Mouse (Mus musculus) heart, adult 2 months (tissue): Measurements from ENCODE around the gene Pdzrn3. TPM values are rescaled to one million over a fixed set of nuclear protein-coding genes. Genes with fewer than 3 reads are reported as not detected.

Source experiments
- DNase-seq, 2 experiments: peaks; one replicate each; pipeline ENCODE4 v3.0.0; 2021
- H3K27ac ChIP-seq: fragments of 200-600 bp; 2 replicates; pipeline ENCODE4 v1.8.1; 2022
- H3K27me3 ChIP-seq: fragments of 200-500 bp; 2 replicates; pipeline ENCODE4 v1.6.1; 2012; ENCODE audit warnings: mild to moderate bottlenecking, low read length, inconsistent platforms, mixed read lengths; ENCODE audit not compliant: control insufficient read depth, insufficient read depth
- H3K36me3 ChIP-seq: fragments of 200-500 bp; 2 replicates; pipeline ENCODE4 v1.6.1; 2012; ENCODE audit warnings: low read length, inconsistent platforms; ENCODE audit not compliant: control insufficient read depth, insufficient read depth
- H3K4me1 ChIP-seq: fragments of 200-500 bp; 2 replicates; pipeline ENCODE4 v1.6.1; 2011; ENCODE audit warnings: low read length; ENCODE audit not compliant: control insufficient read depth, insufficient read depth
- H3K4me3 ChIP-seq: fragments of 200-600 bp; 2 replicates; pipeline ENCODE4 v1.8.1; 2022
- H3K79me2 ChIP-seq: fragments of 200-500 bp; replicated peaks from 2 replicates; pipeline ENCODE4 v1.6.1; 2012; ENCODE audit warnings: mild to moderate bottlenecking, inconsistent platforms, low read length, moderate library complexity, mixed read lengths; ENCODE audit not compliant: control insufficient read depth, insufficient read depth
- H3K9ac ChIP-seq: fragments of 200-500 bp; 2 replicates; pipeline ENCODE4 v1.6.1; 2012; ENCODE audit warnings: low read depth, mild to moderate bottlenecking, control low read depth, inconsistent platforms, low read length, mixed read lengths
- CTCF ChIP-seq: fragments of 200-600 bp; IDR thresholded peaks from 2 replicates; pipeline ENCODE4 v1.8.1; 2022; ENCODE audit warnings: antibody characterized with exemption, mild to moderate bottlenecking, moderate library complexity
- EP300 ChIP-seq: fragments of 200-500 bp; IDR thresholded peaks from 2 replicates; pipeline ENCODE4 v1.6.1; 2011; ENCODE audit warnings: low read depth, low read length, control low read depth; ENCODE audit not compliant: insufficient read depth
- POLR2A ChIP-seq: fragments of 200-500 bp; IDR thresholded peaks from 2 replicates; pipeline ENCODE4 v1.6.1; 2011; ENCODE audit warnings: mild to moderate bottlenecking, low read depth, low read length, control low read depth; ENCODE audit not compliant: insufficient read depth
- WGBS: fragments of 180-500 bp; shearing (Covaris S2); methylation state at CpG from one replicate; pipeline ENCODE4 v1.1.7; 2018; 5-methylcytosine and 5-hydroxymethylcytosine counted together
- intact Hi-C: fragments of 180-260 bp; cut with DNase I; formaldehyde crosslinking; loops from one replicate; pipeline ENCODE4 v1.15.1; 2025
- polyA plus RNA-seq: library from polyadenylated mRNA; depleted of rRNA; stranded (reverse); fragments of >200 nt; gene quantifications from 2 replicates; pipeline ENCODE4 v1.2.3, GENCODE M21; 2012
- total RNA-seq, 2 experiments: library from RNA; stranded (reverse); gene quantifications; 2 replicates each; pipeline ENCODE4 v1.2.3; 2021

The Pdzrn3 gene
- total and polyA plus RNA-seq, 3 experiments, result 19.3 to 32.2 (median 28.7) TPM

GRCm38 (mm10) chr6:101184103-101184785, 193.5 kb downstream of the Pdzrn3 start:
- no peaks in the 10 kb centered on the region for H3K27me3 ChIP-seq
- TF ChIP-seq EP300 (no peak), CTCF (no peak), POLR2A (no peak)
- intact Hi-C loops, result no loop called here
- H3K36me3 ChIP-seq, result no peaks in the 10 kb centered on the region
- H3K9ac ChIP-seq, result no peak overlapping the region
- no peaks in the 10 kb centered on the region; the same call in 1 of the 2 replicates for H3K4me1 ChIP-seq
- no peaks in the 10 kb centered on the region for H3K79me2 ChIP-seq
- no peak overlapping the region for H3K27ac ChIP-seq
- 83% methylated on average over 10 of the region's 10 CpGs for WGBS
- no peak for DNase-seq
- no peak overlapping the region for H3K4me3 ChIP-seq

- no peak for TF ChIP-seq CTCF
- TF ChIP-seq EP300, result no peak
- no peak for TF ChIP-seq POLR2A
- no peaks in the 10 kb centered on the region for H3K79me2 ChIP-seq
- no peaks in the 10 kb centered on the region for H3K36me3 ChIP-seq
- intact Hi-C loops, result no loop called here
- H3K4me1 ChIP-seq, result no peaks in the 10 kb centered on the region
- no peak for DNase-seq
- no peak overlapping the region for H3K4me3 ChIP-seq
- no peaks in the 10 kb centered on the region for H3K27me3 ChIP-seq
- 83% methylated on average over 7 of the region's 7 CpGs for WGBS
- H3K27ac ChIP-seq, result no peak overlapping the region
- H3K9ac ChIP-seq, result no peak overlapping the region
These were observed 207.0 kb downstream of the Pdzrn3 start for GRCm38 (mm10) chr6:101170699-101171098.

- no peak for TF ChIP-seq POLR2A
- no peak for TF ChIP-seq CTCF
- TF ChIP-seq EP300, result no peak
- Histone ChIP-seq H3K79me2 (no peaks in the 10 kb centered on the region), H3K36me3 (no peaks in the 10 kb centered on the region), H3K4me1 (no peaks in the 10 kb centered on the region), H3K9ac (no peak overlapping the region), H3K4me3 (no peak overlapping the region), H3K27ac (no peak overlapping the region), H3K27me3 (no peaks in the 10 kb centered on the region)
- WGBS, result 90% methylated on average over 1 of the region's 1 CpGs
- intact Hi-C loops, result no loop called here
- no peak for DNase-seq
These were observed 224.2 kb downstream of the Pdzrn3 start for GRCm38 (mm10) chr6:101153511-101153921.

GRCm38 (mm10) chr6:101135368-101135767, 242.3 kb downstream of the Pdzrn3 start:
- TF ChIP-seq EP300, result no peak
- no peak for TF ChIP-seq POLR2A
- no peak for TF ChIP-seq CTCF

GRCm38 (mm10) chr6:101125396-101125795, 252.3 kb downstream of the Pdzrn3 start:
- no peak overlapping the region for H3K27ac ChIP-seq
- no peak overlapping the region for H3K9ac ChIP-seq
- WGBS, result 69% methylated on average over 5 of the region's 5 CpGs
- no peak overlapping the region for H3K4me3 ChIP-seq
- intact Hi-C loops, result no loop called here
- no peaks in the 10 kb centered on the region for H3K27me3 ChIP-seq
- no peaks in the 10 kb centered on the region for H3K79me2 ChIP-seq
- H3K4me1 ChIP-seq, result no peaks in the 10 kb centered on the region
- DNase-seq, result no peak
- H3K36me3 ChIP-seq, result no peaks in the 10 kb centered on the region
- TF ChIP-seq EP300 (no peak), CTCF (no peak), POLR2A (no peak)

More at GRCm38 (mm10) chr6:101135368-101135767, 242.3 kb downstream of the Pdzrn3 start:
- H3K4me3 ChIP-seq, result no peak overlapping the region
- H3K36me3 ChIP-seq, result no peaks in the 10 kb centered on the region
- intact Hi-C loops, result no loop called here
- H3K4me1 ChIP-seq, result no peaks in the 10 kb centered on the region
- no peak overlapping the region for H3K27ac ChIP-seq
- no peaks in the 10 kb centered on the region for H3K27me3 ChIP-seq
- DNase-seq, result no peak
- H3K79me2 ChIP-seq, result no peaks in the 10 kb centered on the region
- 71% methylated on average over 3 of the region's 3 CpGs for WGBS
- no peak overlapping the region for H3K9ac ChIP-seq

- intact Hi-C loops, result no loop called here
- no peaks in the 10 kb centered on the region for H3K4me1 ChIP-seq
- no peak overlapping the region for H3K27ac ChIP-seq
- no peak for DNase-seq
- H3K4me3 ChIP-seq, result no peak overlapping the region
- no peaks in the 10 kb centered on the region for H3K27me3 ChIP-seq
- WGBS, result 61% methylated on average over 1 of the region's 1 CpGs
- no peak for TF ChIP-seq POLR2A
- TF ChIP-seq CTCF, result no peak
- no peak for TF ChIP-seq EP300
- H3K36me3 ChIP-seq, result no peaks in the 10 kb centered on the region
- no peaks in the 10 kb centered on the region for H3K79me2 ChIP-seq
- no peak overlapping the region for H3K9ac ChIP-seq
These were observed 268.7 kb downstream of the Pdzrn3 start for GRCm38 (mm10) chr6:101108951-101109350.
